Mouse (Mus musculus) heart, postnatal 10 days (tissue): ENCODE data around the gene Gm17455. TPM values are rescaled to one million over a fixed set of nuclear protein-coding genes. Genes with fewer than 3 reads are reported as not detected.

ENCODE experiments used
- DNase-seq, 2 experiments: peaks; one replicate each; pipeline ENCODE4 v3.0.0; 2021
- intact Hi-C: fragments of 180-260 bp; cut with DNase I; formaldehyde crosslinking; loops from one replicate; pipeline ENCODE4 v1.15.1; 2025
- total RNA-seq, 2 experiments: library from RNA; stranded (reverse); gene quantifications; 2 replicates each; pipeline ENCODE4 v1.2.3; 2021

Gm17455 gene
- not detected for total RNA-seq

GRCm38 (mm10) chr10:60399449-60399848 lies at the start of gene Gm17455:
Gene Gm17455 (plus strand): TSS chr10:60399726.
- intact Hi-C loops = no loop called here
- DNase-seq = no peak

- DNase-seq = no peak
- intact Hi-C loops = no loop called here
Observed at GRCm38 (mm10) chr10:60350077-60350804, 49.3 kb upstream of the Gm17455 start.

GRCm38 (mm10) chr10:60350805-60351167 lies 48.7 kb upstream of the Gm17455 start:
- intact Hi-C loops = no loop called here
- peak; percentile 95 to 96 for DNase-seq

- no peak for DNase-seq
- intact Hi-C loops = no loop called here
Observed at GRCm38 (mm10) chr10:60351248-60351647, 48.3 kb upstream of the Gm17455 start.

- intact Hi-C loops = no loop called here
- peak; percentile 79 to 80 for DNase-seq
Observed at GRCm38 (mm10) chr10:60351761-60352455, 47.6 kb upstream of the Gm17455 start.

GRCm38 (mm10) chr10:60353241-60354002 lies 46.1 kb upstream of the Gm17455 start:
- DNase-seq = peak; percentile 50 to 54
- intact Hi-C loops = no loop called here

GRCm38 (mm10) chr10:60354003-60354325 lies 45.6 kb upstream of the Gm17455 start:
- DNase-seq = no peak
- intact Hi-C loops = no loop called here

- intact Hi-C loops = no loop called here
- DNase-seq = peak in 1 of 2 experiments; percentile 48
Observed at GRCm38 (mm10) chr10:60354881-60355677, 44.4 kb upstream of the Gm17455 start.

GRCm38 (mm10) chr10:60357441-60357840 lies 42.1 kb upstream of the Gm17455 start:
- intact Hi-C loops = no loop called here
- no peak for DNase-seq

- intact Hi-C loops = no loop called here
- no peak for DNase-seq
Observed at GRCm38 (mm10) chr10:60357901-60358300, 41.6 kb upstream of the Gm17455 start.

- intact Hi-C loops = no loop called here
Observed at GRCm38 (mm10) chr10:60358776-60359175, 40.8 kb upstream of the Gm17455 start.

GRCm38 (mm10) chr10:60361615-60362309 lies 37.8 kb upstream of the Gm17455 start:
- intact Hi-C loops = no loop called here
- no peak for DNase-seq

More at GRCm38 (mm10) chr10:60358776-60359175, 40.8 kb upstream of the Gm17455 start:
- no peak for DNase-seq

- intact Hi-C loops = no loop called here
Observed at GRCm38 (mm10) chr10:60362310-60362628, 37.3 kb upstream of the Gm17455 start.

GRCm38 (mm10) chr10:60363426-60363825 lies 36.1 kb upstream of the Gm17455 start:
- intact Hi-C loops = no loop called here
- DNase-seq = no peak

More at GRCm38 (mm10) chr10:60362310-60362628, 37.3 kb upstream of the Gm17455 start:
- DNase-seq = no peak

- DNase-seq = no peak
- intact Hi-C loops = no loop called here
Observed at GRCm38 (mm10) chr10:60367145-60367544, 32.4 kb upstream of the Gm17455 start.

GRCm38 (mm10) chr10:60367904-60368303 lies 31.6 kb upstream of the Gm17455 start:
- intact Hi-C loops = no loop called here
- DNase-seq = no peak

- intact Hi-C loops = no loop called here
Observed at GRCm38 (mm10) chr10:60369405-60369804, 30.1 kb upstream of the Gm17455 start.

GRCm38 (mm10) chr10:60370098-60370497 lies 29.4 kb upstream of the Gm17455 start:
- DNase-seq = no peak
- intact Hi-C loops = no loop called here

More at GRCm38 (mm10) chr10:60369405-60369804, 30.1 kb upstream of the Gm17455 start:
- DNase-seq = no peak

GRCm38 (mm10) chr10:60370601-60371061 lies 28.9 kb upstream of the Gm17455 start:
- intact Hi-C loops = no loop called here
- no peak for DNase-seq
